Mouse (Mus musculus) hindbrain, embryonic 11.5 days (tissue): ENCODE data around the gene B4galt1. TPM values are rescaled to one million over a fixed set of nuclear protein-coding genes. Genes with fewer than 3 reads are reported as not detected.

Experiments
- ATAC-seq: fragments of 200-750 bp; cut with Nextera tagmentation; 2 replicates; pipeline ENCODE4 v1.8.0; 2017; ENCODE audit warnings: mild to moderate bottlenecking, moderate TSS enrichment, moderate library complexity; ENCODE audit not compliant: low FRiP score
- DNase-seq: peaks from one replicate; pipeline ENCODE4 v3.0.0-alpha.2; 2015; ENCODE audit warnings: low spot score
- H3K27ac ChIP-seq: fragments of 300-500 bp; sonication (generic); 2 replicates; pipeline ENCODE4 v1.5.1; 2014; ENCODE audit warnings: mild to moderate bottlenecking, low read depth, low read length
- H3K27me3 ChIP-seq: fragments of 300-500 bp; sonication (generic); 2 replicates; pipeline ENCODE4 v1.6.1; 2014; ENCODE audit warnings: mild to moderate bottlenecking, low read length, moderate library complexity, mixed read lengths; ENCODE audit not compliant: control insufficient read depth, insufficient read depth
- H3K36me3 ChIP-seq: fragments of 300-500 bp; sonication (generic); 2 replicates; pipeline ENCODE4 v1.6.1; 2014; ENCODE audit warnings: mild to moderate bottlenecking, low read length, moderate library complexity, mixed read lengths; ENCODE audit not compliant: control insufficient read depth, insufficient read depth
- H3K4me1 ChIP-seq: fragments of 300-500 bp; sonication (generic); replicated peaks from 2 replicates; pipeline ENCODE4 v1.6.1; 2014; ENCODE audit warnings: low read length, mixed read lengths; ENCODE audit not compliant: control insufficient read depth, insufficient read depth
- H3K4me2 ChIP-seq: fragments of 300-500 bp; sonication (generic); replicated peaks from 2 replicates; pipeline ENCODE4 v1.6.1; 2014; ENCODE audit warnings: mild to moderate bottlenecking, low read depth, low read length
- H3K4me3 ChIP-seq: fragments of 300-500 bp; sonication (generic); 2 replicates; pipeline ENCODE4 v1.5.1; 2014; ENCODE audit warnings: low read depth, low read length
- H3K9ac ChIP-seq: fragments of 300-500 bp; sonication (generic); 2 replicates; pipeline ENCODE4 v1.6.1; 2014; ENCODE audit warnings: low read depth, low read length
- H3K9me3 ChIP-seq: fragments of 300-500 bp; sonication (generic); 2 replicates; pipeline ENCODE4 v1.6.1; 2016; ENCODE audit warnings: low read length; ENCODE audit not compliant: control insufficient read depth
- WGBS: fragments of 180-500 bp; shearing (Covaris S2); extraction: QIAGEN DNeasy Blood & Tissue Kit; methylation state at CpG from one replicate; pipeline ENCODE4 v1.1.7; 2014; 5-methylcytosine and 5-hydroxymethylcytosine counted together
- polyA plus RNA-seq: library from polyadenylated mRNA; unstranded; fragments of >200 nt; fragmentation: Nextera tagmentation; extraction: Ambion mirVana; gene quantifications from 2 replicates; pipeline ENCODE4 v1.2.1, GENCODE M21; 2014

B4galt1 gene
- polyA plus RNA-seq, 1 experiment from 2014 or later, result 16.2 TPM

DNA sequence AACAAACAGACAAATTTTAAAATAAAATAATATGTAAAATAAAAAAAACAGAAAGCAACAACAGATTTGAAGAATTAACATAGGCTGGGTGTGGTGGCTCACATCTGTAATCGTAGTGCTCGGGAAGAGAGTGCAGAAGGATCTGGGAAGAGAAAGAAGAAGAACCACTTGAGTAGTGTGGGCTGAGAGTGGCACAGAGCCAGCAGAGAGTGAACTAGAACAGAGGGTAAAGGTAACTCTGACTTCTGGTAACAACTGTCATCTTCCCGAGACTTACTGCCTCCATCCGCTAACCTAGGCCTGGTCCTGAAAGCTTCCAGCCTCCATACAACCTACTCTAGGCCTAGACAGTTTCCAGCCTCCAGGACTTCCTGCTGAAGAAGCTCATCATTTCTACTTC lies 62.6 kb downstream of the B4galt1 start:
- no peaks in the 10 kb centered on the region for H3K4me1 ChIP-seq
- DNase-seq (no peak), ATAC-seq (no peak)
- H3K9ac ChIP-seq, result no peak overlapping the region
- no peaks in the 10 kb centered on the region for H3K36me3 ChIP-seq
- H3K9me3 ChIP-seq, result no peaks in the 10 kb centered on the region
- H3K4me3 ChIP-seq, result no peak overlapping the region
- H3K27me3 ChIP-seq, result no peaks in the 10 kb centered on the region
- no peak overlapping the region for H3K27ac ChIP-seq
- WGBS, result 79% methylated on average over 4 of the region's 4 CpGs
- no peak overlapping the region for H3K4me2 ChIP-seq

DNA sequence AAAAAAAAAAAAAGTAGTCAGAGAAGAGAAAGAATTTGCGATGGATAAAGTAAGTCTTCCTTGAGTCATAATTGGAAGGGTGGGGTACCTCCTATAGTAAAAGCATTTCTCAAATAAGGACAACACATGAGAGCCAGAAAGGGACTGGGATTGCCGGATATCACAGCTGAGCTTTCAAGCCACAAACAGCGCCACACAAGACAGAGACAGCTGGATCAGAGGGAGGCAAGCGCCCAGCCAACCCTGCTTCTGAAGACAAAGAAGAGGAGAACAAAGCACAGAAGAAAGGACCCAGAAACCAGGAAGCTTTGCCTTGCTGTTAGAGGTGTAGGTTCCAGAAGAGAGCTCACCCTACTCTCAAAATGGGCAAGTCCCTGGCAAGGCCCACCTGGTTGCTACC lies 67.2 kb downstream of the B4galt1 start:
- Histone ChIP-seq H3K4me2 (no peak overlapping the region), H3K27me3 (no peaks in the 10 kb centered on the region), H3K9me3 (no peaks in the 10 kb centered on the region), H3K27ac (no peak overlapping the region), H3K9ac (no peak overlapping the region), H3K4me3 (no peak overlapping the region), H3K36me3 (no peaks in the 10 kb centered on the region), H3K4me1 (no peaks in the 10 kb centered on the region)
- ATAC-seq (no peak), DNase-seq (no peak)
- WGBS, result 58% methylated on average over 4 of the region's 4 CpGs

DNA sequence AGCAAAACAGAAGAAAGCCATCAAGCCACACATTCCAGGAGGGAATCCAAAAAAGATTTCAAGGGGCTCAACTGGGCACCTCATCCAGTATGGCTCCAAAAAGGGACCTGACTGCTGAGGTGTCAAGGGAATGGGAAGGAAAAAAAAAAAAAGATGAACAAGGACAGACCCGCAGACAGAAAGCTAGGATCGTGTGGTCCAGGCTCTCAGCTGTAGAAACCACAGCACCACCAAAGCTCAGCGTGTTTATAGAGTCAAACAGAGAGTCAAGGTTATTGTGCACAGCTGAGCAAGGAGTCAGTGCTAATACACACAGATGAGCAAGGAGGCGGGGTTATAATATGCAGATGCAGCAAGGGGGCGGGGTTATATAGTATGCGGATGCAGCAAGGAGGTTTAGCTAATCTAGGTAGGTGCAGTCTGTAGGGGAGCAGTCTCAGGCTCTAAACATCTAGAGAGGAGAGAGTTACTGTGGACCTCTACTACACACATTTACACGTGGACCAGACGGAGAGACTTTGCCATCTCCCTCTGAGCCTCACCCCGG lies 68.1 kb downstream of the B4galt1 start:
- WGBS, result 77% methylated on average over 9 of the region's 9 CpGs
- Histone ChIP-seq H3K4me3 (no peak overlapping the region), H3K27ac (no peak overlapping the region), H3K27me3 (no peaks in the 10 kb centered on the region), H3K9ac (no peak overlapping the region), H3K4me2 (no peak overlapping the region), H3K9me3 (no peaks in the 10 kb centered on the region), H3K36me3 (no peaks in the 10 kb centered on the region), H3K4me1 (no peaks in the 10 kb centered on the region)
- ATAC-seq (no peak), DNase-seq (no peak)

DNA sequence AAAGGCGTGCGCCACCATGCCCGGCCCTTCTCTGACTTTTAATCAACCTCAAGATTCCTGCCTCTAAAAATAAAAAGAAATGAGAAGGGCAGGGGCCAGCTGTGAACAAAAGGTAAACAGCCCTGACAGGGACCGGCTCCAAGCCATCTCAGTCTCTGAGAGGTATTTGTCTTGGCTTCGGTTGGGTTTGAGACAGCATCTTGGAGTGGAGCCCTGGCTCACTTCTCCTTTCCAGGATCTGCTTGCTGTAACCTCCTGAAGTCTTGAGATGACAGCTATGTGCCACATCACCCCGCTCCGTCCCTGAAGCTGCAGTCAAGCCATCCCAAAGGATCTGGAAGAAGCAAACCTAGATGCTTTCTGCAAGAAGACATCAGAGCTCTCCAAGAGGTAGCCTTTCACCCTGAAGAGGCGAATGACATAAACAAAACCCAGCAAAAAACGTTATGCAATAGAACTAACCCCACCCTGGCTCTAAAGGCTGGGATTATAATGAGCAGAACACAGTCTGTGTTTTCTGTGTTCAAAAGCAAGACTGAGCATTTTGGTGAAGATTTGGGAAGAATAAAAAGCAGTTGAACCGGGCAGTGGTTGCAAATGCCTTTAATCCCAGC lies 69.1 kb downstream of the B4galt1 start:
- Histone ChIP-seq H3K27me3 (no peaks in the 10 kb centered on the region), H3K4me2 (no peak overlapping the region), H3K27ac (no peak overlapping the region), H3K36me3 (no peaks in the 10 kb centered on the region), H3K9me3 (no peaks in the 10 kb centered on the region), H3K4me1 (no peaks in the 10 kb centered on the region), H3K9ac (no peak overlapping the region), H3K4me3 (no peak overlapping the region)
- ATAC-seq (no peak), DNase-seq (no peak)
- 85% methylated on average over 10 of the region's 10 CpGs for WGBS

DNA sequence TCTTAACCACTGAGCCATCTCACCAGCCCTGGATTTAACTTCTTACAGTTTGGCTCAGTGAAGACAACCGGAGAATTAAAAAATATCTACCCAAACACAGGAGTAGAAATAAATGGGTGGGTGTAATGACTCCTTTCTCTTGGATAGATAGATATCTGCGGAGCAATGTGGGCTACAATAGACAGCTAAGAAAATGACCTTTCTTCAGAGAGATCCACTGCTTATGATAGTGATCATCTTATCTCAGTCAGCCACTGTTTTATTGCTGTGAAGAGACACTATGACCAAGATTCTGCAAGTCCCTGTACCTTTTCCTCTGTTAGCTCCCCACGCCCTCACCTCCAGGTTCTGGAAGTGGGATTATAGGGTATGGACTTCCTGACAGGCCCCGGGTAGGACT lies 70.8 kb downstream of the B4galt1 start:
- Histone ChIP-seq H3K9ac (no peak overlapping the region), H3K27me3 (no peaks in the 10 kb centered on the region), H3K4me3 (no peak overlapping the region), H3K4me2 (no peak overlapping the region), H3K36me3 (no peaks in the 10 kb centered on the region), H3K9me3 (no peaks in the 10 kb centered on the region), H3K4me1 (no peaks in the 10 kb centered on the region), H3K27ac (no peak overlapping the region)
- ATAC-seq (no peak), DNase-seq (no peak)
- 95% methylated on average over 4 of the region's 4 CpGs for WGBS

DNA sequence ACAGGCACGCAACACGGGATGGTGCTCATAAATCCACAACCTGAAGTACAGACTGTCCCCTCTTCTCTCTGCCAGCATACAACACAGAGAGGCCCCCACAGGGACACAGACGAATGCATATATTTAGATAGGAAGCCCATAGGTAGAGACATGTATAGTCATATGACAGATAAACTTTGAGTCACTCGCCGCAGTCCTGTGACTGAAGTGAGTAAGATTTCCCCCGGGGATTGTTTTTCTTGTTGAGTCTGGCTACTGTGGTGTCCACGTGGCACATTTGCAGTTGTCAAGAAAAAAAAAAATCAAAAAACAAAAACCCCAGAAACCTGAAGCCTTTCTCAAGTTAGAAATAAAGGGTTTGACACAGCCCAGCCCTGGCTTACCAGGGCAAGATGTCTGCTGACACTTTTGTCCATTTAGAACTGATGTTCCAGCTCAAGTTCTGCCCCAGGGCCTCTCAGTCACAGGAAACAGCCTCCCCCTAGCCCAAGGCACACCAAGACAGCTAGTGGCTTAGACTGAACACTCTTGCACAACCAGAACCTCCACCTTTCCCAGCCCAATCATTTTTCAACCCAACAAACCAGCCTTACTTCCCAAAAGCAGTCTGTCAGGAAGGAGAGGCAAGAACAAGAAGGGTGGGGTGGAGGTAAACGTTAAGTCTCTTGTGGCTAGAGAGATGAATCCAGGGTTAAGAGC lies 71.9 kb downstream of the B4galt1 start:
- WGBS, result 72% methylated on average over 8 of the region's 8 CpGs
- Histone ChIP-seq H3K27ac (no peak overlapping the region), H3K4me3 (no peak overlapping the region), H3K9me3 (no peaks in the 10 kb centered on the region), H3K9ac (no peak overlapping the region), H3K27me3 (no peaks in the 10 kb centered on the region), H3K36me3 (no peaks in the 10 kb centered on the region), H3K4me1 (no peaks in the 10 kb centered on the region), H3K4me2 (no peak overlapping the region)
- DNase-seq, result no peak
- no peak for ATAC-seq

DNA sequence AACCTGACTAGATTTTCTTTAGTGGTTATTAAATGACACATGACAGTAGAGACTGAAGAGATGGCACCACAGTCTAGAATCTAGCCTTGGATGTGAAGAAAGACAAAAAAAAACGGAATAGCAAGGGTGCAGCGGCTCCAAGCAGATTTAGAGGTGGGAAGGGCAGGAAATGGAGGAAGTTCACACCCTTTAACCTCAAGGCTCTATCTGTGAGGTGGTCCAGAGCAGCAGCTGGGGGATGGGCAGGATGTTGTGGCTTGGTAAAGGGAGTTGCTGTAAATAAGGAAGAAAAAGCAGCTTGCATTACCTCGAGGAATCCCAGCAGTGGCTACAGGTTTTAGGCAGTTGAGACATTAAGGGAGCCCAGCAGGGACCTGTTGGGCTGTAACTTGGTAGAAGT lies 72.7 kb downstream of the B4galt1 start:
- H3K9ac ChIP-seq, result no peak overlapping the region
- H3K36me3 ChIP-seq, result no peaks in the 10 kb centered on the region
- H3K4me3 ChIP-seq, result no peak overlapping the region
- no peak overlapping the region for H3K27ac ChIP-seq
- H3K27me3 ChIP-seq, result no peaks in the 10 kb centered on the region
- no peaks in the 10 kb centered on the region for H3K9me3 ChIP-seq
- H3K4me2 ChIP-seq, result no peak overlapping the region
- H3K4me1 ChIP-seq, result no peaks in the 10 kb centered on the region
- no peak for ATAC-seq
- no peak for DNase-seq
- WGBS, result 40% methylated on average over 3 of the region's 3 CpGs

DNA sequence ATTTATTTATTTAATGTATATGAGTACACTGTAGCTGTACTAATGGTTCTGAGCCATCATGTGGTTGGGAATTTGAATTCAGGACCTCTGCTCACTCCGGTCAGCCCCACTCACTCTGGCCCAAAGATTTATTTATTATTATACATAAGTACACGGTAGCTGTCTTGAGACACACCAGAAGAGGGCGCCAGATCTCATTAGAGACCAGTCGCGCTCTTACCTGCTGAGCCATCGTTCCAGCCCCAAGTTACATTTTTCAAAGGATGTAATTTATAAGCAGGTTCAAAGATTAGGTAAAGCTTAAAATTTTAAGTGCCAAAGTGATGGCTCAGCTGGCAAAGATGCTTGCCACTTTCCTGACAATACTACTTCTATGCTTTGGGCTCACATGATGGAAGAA lies 75.1 kb downstream of the B4galt1 start:
- 87% methylated on average over 6 of the region's 6 CpGs for WGBS

DNA sequence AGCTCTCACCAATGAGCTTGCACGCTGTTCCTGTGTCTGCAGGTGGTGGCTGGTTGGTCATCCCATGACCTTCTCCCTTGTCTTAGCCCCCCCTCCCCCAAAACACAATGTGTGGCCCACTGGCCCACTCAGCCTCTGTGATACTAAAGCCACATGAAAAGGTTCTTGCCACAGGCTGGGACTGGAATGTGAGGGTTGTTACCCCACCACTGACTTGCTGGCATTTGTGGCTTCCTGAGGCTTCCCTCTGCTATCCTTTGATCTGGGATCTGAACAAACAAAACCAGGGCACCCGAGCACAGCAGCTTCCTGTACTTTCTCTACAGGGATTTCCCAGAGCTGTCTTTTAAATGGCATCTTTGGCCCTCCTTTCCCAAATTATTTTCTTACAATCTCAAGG lies 76.7 kb downstream of the B4galt1 start:
- no peaks in the 10 kb centered on the region for H3K4me1 ChIP-seq
- H3K9me3 ChIP-seq, result no peaks in the 10 kb centered on the region
- ATAC-seq (no peak), DNase-seq (no peak)
- no peak overlapping the region for H3K27ac ChIP-seq
- H3K9ac ChIP-seq, result no peak overlapping the region
- 27% methylated on average over 2 of the region's 2 CpGs for WGBS
- H3K4me3 ChIP-seq, result no peak overlapping the region
- no peak overlapping the region for H3K4me2 ChIP-seq
- H3K36me3 ChIP-seq, result no peaks in the 10 kb centered on the region
- H3K27me3 ChIP-seq, result no peaks in the 10 kb centered on the region

More for the DNA sequence above, 75.1 kb downstream of the B4galt1 start:
- H3K9me3 ChIP-seq, result no peaks in the 10 kb centered on the region
- H3K27me3 ChIP-seq, result no peaks in the 10 kb centered on the region
- H3K36me3 ChIP-seq, result no peaks in the 10 kb centered on the region
- H3K27ac ChIP-seq, result no peak overlapping the region
- no peak for ATAC-seq
- H3K4me1 ChIP-seq, result no peaks in the 10 kb centered on the region
- no peak overlapping the region for H3K4me2 ChIP-seq
- H3K9ac ChIP-seq, result no peak overlapping the region
- H3K4me3 ChIP-seq, result no peak overlapping the region
- no peak for DNase-seq
